Mouse (Mus musculus) urinary bladder, adult 18-20 months (tissue): Measurements from ENCODE around the gene Tmem51.
A peak's percentile ranks its signal among the peaks of the same experiment; 100 is the strongest.
"Not testable (repeated sequence)": the region's sequence is repeated elsewhere in the genome, so short reads cannot be mapped to it uniquely, and the experiment has no call there.

Source experiments
- DNase-seq, 2 experiments: peaks; one replicate each; pipeline ENCODE4 v3.0.0; 2022; ENCODE audit warnings: low spot score in 2 of 2, mixed read lengths in 2 of 2

The Tmem51 gene

GRCm38 (mm10) chr4:142024536-142024935 is 59.6 kb downstream of the Tmem51 start:
- no peak for DNase-seq

DNA sequence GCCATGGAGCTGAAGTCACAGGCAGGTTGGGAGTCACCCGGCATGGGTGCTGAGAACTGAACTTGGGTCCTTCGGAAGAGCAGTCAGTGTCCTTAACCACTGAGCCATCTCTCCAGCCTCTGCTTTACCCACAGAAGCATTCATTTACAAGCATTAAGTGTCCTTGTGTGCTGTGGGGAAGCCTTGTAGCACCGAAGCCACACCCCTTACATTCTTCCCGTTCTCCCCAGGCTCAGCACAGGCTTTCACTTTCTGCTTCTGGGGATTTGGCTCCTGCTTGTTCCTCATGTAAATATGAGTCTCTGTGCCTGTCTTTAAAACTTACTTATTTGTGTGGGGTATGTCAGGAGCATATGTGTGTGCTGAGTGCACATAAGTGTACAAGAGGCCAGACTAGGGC is 60.9 kb downstream of the Tmem51 start:
- DNase-seq, result no peak

DNA sequence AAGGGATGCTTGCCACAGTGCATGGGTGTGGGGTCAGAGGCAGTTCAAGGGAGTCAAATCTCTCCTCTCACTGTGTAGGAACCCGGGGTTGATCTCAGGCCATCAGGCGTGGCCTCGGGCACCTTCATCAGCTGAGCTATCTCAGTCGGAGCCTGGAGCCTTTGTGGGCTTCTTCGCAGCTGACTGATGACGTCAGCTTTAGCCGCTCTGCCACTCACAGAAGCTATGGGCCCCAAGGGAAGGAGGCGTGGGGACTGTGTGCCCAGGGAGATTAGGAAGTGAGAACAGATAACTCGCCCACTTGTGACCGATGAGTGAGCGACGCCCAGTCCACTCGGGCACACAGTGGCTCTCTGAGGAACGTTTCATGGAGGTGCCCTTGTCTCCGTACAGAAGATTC is 66.4 kb downstream of the Tmem51 start:
- no peak for DNase-seq

- DNase-seq, result peak; percentile 79 to 85
Measured at GRCm38 (mm10) chr4:142014659-142015608, 69.2 kb downstream of the Tmem51 start, which contains the start of gene Fhad1. TSS of gene Fhad1 (minus strand) at chr4:142015082.

DNA sequence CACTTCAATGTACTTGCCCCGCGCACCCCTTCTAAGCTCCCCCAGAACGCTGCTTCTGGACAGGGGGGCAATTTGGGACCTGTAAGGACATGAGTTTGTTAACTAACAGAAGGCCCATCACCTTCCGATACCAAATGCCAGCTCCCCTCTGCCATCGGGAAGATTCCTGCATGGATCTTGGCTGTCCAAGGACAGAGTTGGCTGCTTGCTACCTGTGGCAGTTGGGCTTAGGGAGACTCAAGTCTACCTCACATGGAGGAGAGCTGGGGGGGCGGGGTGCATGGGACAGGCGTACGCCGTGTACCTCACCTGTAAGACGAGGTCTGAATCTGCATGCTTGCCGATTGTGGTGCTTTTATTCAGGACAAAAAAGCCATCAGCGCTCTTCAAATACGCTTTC is 72.9 kb downstream of the Tmem51 start:
- DNase-seq, result no peak

DNA sequence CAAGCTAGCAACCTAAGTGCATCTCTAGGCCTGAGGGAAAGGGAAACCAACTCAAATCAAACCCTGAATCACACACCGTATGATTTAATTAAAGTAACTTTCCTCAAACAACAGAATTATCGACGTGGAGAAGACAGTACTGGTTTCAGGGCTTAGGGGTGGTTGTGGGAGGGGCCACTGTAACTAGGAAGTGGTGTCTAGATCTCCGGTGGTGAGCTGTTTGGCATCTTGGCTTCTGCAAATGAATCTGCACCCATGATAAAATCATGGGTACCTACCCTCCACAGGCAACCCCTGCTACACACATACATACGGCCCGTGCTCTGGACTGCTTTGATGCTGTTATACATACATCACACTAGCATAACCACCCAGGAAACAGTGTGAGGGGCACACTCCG is 73.7 kb downstream of the Tmem51 start:
- DNase-seq, result no peak

DNA sequence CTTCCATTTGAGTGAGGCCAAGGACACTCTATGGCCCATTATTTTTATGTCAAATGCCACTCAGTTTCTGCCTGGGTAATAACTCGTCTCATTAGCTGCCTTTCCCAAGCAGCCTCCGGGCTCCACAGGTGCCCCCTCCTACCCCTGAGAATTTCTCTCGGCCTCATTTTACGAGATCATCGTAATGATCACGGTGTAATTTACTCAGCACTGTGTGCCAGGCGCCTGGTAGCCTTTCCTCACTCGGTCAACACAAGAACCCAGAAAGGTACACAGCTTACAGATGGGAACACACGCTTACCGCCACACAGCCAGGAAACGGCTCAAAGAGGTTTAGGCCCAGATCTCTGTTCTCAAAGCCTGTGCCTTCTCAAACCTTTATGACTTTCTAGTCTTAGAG is 75.9 kb downstream of the Tmem51 start:
- no peak for DNase-seq

DNA sequence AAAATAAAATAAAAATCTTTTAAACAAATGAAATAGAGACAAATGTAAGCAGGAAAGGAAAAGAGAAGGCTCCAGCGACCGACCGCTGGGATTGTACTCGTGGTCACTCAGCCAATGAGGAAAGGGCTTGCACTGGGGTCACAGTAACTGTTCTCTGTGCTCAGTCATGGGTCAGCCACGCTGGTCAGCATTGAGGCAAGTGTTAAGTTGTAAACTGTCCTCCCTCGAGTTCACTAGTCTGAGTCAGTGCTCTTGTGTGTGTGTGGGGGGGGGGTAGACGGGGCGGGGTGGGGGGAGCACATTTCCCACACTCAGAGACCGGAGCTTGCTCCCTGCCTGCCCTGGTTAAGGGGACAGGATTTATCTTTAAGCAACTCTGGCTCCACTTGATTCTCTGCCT is 83.5 kb downstream of the Tmem51 start:
- no peak for DNase-seq

GRCm38 (mm10) chr4:141999494-142000074 is 84.5 kb downstream of the Tmem51 start:
- DNase-seq, result peak in 1 of 2 experiments; percentile 25

DNA sequence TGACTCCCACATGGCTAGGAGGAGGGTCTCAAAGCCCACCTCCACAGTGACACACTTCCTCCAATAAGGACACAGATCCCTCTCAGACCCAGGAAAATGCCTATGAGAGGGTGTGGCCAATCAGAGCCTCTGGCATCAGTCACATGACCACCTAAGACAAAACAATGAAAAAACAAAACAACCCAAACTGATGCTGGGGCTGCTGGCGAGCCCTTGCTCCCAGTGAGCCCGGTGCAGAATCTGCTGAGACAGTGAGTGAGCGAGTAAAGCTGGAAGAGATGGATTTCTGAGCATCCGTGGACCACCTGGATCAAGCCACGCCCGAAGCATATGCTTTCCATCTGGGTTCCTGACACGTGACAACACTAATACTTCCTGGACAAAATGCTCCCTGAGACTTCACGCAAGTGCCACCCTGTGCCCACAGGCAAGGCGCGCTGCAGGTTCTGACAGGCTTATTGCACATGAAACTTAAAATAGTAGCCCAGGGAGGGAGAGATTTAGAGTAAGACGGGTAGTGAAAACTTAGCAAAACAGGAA is 85.8 kb downstream of the Tmem51 start:
- DNase-seq, result peak; percentile 54 to 71

- DNase-seq, result no peak
Measured at GRCm38 (mm10) chr4:141996880-141997279, 87.2 kb downstream of the Tmem51 start.

DNA sequence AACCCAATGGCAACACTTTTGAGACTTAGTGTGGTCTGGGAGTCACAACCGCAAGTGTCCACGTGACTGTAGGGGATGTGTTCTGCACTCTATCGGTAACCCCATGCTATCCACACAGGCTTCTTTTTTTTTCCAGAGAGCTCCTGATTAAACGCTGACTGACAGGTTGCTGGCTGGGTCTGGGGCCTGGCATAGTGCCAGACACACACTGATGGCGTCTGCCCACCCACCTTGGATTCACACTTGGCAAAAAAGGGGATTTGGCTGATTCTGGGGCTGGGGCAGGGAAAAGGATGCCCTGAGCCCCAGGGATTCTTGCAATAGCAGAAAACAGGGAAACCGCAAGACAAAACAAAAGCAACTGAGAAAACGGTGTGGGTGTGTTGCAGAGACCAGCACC is 88.0 kb downstream of the Tmem51 start:
- DNase-seq, result no peak

DNA sequence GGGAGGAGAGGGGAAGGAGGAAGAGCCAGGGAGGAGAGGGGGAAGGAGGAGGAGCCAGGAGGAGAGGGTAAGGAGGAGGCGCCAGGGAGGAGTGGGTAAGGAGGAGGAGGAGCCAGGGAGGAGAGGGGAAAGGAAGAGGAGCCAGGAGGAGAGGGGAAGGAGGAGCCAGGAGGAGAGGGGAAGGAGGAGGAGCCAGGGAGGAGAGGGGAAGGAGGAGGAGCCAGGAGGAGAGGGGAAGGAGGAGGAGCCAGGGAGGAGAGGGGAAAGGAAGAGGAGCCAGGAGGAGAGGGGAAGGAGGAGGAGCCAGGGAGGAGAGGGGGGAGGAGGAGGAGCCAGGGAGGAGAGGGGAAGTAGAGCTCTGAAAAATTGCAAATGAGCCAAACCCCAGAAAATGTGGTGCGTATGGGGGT is 90.0 kb downstream of the Tmem51 start:
- not testable (repeated sequence) for DNase-seq

- no peak for DNase-seq
Measured at GRCm38 (mm10) chr4:141993347-141994061, 90.6 kb downstream of the Tmem51 start.

GRCm38 (mm10) chr4:141992530-141993204 is 91.4 kb downstream of the Tmem51 start:
- DNase-seq, result no peak

DNA sequence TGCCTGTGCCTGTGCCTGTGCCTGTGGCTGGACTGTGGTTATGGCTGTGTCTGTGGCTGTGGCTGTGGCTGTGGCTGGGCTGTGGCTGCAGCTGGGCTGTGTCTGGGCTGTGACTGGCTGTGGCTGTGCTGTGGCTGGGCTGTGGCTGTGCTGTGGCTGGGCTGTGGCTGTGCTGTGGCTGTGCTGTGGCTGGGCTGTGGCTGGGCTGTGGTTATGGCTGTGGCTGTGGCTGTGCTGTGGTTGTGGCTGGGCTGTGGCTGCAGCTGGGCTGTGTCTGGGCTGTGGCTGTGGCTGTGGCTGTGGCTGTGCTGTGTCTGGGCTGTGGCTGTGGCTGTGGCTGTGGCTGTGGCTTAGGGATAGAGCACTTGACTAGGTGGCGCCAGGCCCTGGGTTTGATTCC is 95.9 kb downstream of the Tmem51 start:
- no peak for DNase-seq

DNA sequence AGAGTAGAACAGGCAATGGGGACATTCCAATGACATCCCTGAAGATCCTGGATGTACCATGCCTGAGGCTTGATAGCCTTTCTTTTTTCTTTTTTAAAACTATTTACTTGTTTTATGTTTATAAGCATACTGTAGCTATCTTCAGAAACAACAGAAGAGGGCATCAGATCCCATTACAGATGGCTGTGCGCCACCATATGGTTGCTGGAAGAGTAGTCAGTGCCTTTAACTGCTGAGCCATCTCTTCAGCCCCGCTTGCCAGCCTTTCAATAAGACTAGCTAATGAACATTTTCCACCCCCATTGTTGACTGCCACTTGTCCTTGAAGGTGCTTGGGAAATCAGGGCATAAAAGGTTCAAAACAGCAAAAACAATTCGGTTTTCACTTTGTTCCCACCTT is 100.4 kb downstream of the Tmem51 start:
- DNase-seq, result no peak

DNA sequence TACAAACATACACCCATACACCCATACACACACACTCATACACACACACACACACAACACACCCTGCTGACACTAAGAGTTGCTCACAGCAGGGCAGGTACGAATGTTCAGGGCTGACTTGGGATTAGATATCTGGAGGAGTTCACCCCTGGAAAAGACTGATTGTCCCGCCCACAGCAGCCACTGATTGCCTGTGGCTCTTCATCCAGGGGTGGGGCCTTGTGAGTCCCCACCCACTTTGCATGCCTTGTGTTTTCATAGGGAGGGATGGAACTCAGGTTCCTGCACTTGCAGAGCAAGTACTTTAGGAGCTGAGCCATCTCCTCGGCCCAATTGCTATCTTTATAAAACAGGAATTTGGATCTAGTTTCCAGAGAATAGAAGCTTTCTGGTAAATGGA is 102.6 kb downstream of the Tmem51 start:
- DNase-seq, result no peak
